Mouse (Mus musculus) erythroblast, embryonic 14.5 days (primary cell): ENCODE measurements around the gene Smg6.

Experiments used
- GATA1 ChIP-seq: IDR thresholded peaks from 2 replicates; pipeline ENCODE4 v1.6.1; 2012; ENCODE audit warnings: low read length, inconsistent platforms, mixed read lengths
- TAL1 ChIP-seq: IDR thresholded peaks from 3 replicates; pipeline ENCODE4 v1.6.1; 2012; ENCODE audit warnings: low read length, inconsistent platforms, mixed read lengths

DNA sequence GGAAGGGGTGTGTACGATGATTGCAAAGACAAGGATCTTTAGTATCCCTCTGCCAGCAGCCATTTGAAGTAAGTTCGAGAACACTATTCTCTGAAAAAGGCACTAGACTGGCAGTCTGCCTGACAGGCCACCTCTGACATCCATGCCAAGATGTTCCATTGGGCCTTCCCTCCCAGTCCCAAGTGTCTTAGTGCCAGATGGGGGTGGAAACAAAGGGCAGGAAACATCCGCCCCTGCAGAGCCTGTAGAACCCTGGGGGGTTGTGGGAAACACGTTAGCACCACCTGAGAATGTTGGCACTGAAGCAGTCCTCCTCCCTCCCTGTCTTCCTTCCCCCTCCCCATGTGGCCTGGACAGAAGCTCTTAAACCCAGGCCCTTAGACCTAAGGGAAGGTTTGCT lies 231.4 kb downstream of the Smg6 start:
- TF ChIP-seq TAL1 = no peak
- TF ChIP-seq GATA1 = no peak
